In the genomic region with DNA sequence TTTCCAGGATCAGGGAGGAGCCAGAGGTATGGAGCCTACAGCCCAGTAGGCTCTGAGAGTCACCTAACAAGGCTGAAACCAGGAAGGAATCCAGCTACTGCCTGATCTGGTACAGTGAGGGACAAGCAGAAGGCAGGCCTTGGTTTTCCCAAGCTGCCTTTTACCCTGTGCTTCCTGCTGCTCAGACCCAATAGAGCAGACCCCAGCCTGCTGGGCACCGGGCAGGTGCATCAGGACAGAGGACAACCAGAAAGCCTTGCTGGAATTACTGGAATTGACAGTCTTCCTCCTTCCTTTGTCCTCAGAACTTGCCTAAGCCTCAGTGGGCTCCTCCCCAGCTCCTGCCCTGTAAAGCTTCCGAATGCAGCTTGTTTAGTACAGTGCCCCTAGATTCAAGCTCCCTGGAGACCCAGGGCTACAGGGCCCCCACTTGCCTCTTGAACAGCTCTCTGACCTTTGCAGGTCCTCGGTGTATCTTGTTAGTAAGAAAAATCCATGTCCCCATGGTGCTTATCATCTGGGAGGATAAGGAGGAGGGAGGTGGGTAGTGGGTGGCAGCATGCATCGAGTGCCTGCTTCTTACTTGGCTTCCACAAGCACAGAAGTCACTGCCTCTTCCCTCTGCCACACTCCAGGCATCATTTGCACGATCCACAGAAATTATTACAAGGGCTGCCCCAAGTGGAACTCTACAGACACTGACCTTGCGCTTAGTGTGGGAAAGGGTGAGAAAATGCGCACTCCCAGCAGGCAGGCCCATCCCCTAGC, we compare ENCODE assay signal across 11 mouse cellular contexts. TPM values are rescaled to one million over a fixed set of nuclear protein-coding genes. Genes with fewer than 3 reads are reported as not detected.
A peak's percentile ranks its signal among the peaks of the same experiment; 100 is the strongest.
DNase-seq lines count a peak whose midpoint lies in the region; ATAC-seq lines count a peak whose summit lies in the region.
"Had no signal": no experiment of that assay in that cellular context is flagged by ENCODE, and none has a peak within 500 bp of the region (broad histone marks: within the 10 kb centered on the region; RNA-seq: fewer than 3 reads in every experiment).

No protein-coding gene starts in this region.

- peak overlapping the region; percentile 67 for H3K27ac ChIP-seq in heart, embryonic 12.5 days (ENCODE audit: poor library complexity, severe bottlenecking)
- peak overlapping the region; percentile 87 for H3K27ac ChIP-seq in lung, embryonic 15.5 days
- peak overlapping the region; percentile 47; the same call in 1 of the 2 replicates for H3K27ac ChIP-seq in limb, embryonic 11.5 days (replicated peaks; ENCODE audit: low read depth, low read length)
- H3K27ac ChIP-seq in stomach, embryonic 15.5 days, result peak overlapping the region; percentile 92
- H3K27ac ChIP-seq: layer of hippocampus, adult 2 months; liver, embryonic 12.5 days had no signal

- 20% methylated on average over 7 of the region's 7 CpGs for WGBS in heart, embryonic 12.5 days
- 33% methylated on average over 7 of the region's 7 CpGs for WGBS in lung, embryonic 15.5 days
- WGBS in limb, embryonic 11.5 days, result 44% methylated on average over 7 of the region's 7 CpGs
- WGBS in stomach, embryonic 15.5 days, result 35% methylated on average over 7 of the region's 7 CpGs

- H3K4me1 ChIP-seq in heart, embryonic 12.5 days (replicated peaks), result peaks cover 63% of the 10 kb centered on the region
- peaks cover 65% of the 10 kb centered on the region for H3K4me1 ChIP-seq in lung, embryonic 15.5 days
- peaks cover 30% of the 10 kb centered on the region for H3K4me1 ChIP-seq in limb, embryonic 11.5 days (ENCODE audit: control insufficient read depth, insufficient read depth, low read length)
- peaks cover 21% of the 10 kb centered on the region for H3K4me1 ChIP-seq in stomach, embryonic 15.5 days

- no peak for ATAC-seq in heart, embryonic 12.5 days (ENCODE audit: insufficient number of reproducible peaks, low FRiP score)
- ATAC-seq in lung, embryonic 15.5 days (ENCODE audit: borderline replicate concordance, extremely low read depth, low FRiP score, low TSS enrichment), result no peak; the same call in 1 of the 2 replicates
- no peak for ATAC-seq in limb, embryonic 11.5 days (ENCODE audit: insufficient number of reproducible peaks, low FRiP score, low TSS enrichment, low read depth)
- no peak for ATAC-seq in stomach, embryonic 15.5 days (ENCODE audit: insufficient read depth, low FRiP score, low read depth)
- ATAC-seq: liver, embryonic 12.5 days had no signal

- H3K4me3 ChIP-seq in heart, embryonic 12.5 days, result no peak overlapping the region
- no peak overlapping the region for H3K4me3 ChIP-seq in lung, embryonic 15.5 days
- H3K4me3 ChIP-seq in limb, embryonic 11.5 days (ENCODE audit: low read depth, low read length), result no peak overlapping the region
- no peak overlapping the region for H3K4me3 ChIP-seq in stomach, embryonic 15.5 days (replicated peaks)
- H3K4me3 ChIP-seq: layer of hippocampus, adult 2 months; liver, embryonic 12.5 days had no signal

- H3K36me3 ChIP-seq in heart, embryonic 12.5 days, result no peaks in the 10 kb centered on the region
- no peaks in the 10 kb centered on the region for H3K36me3 ChIP-seq in lung, embryonic 15.5 days
- no peaks in the 10 kb centered on the region for H3K36me3 ChIP-seq in limb, embryonic 11.5 days (ENCODE audit: control insufficient read depth, insufficient read depth, low read length)
- no peaks in the 10 kb centered on the region for H3K36me3 ChIP-seq in stomach, embryonic 15.5 days
- H3K36me3 ChIP-seq: liver, embryonic 12.5 days had no signal

- H3K9ac ChIP-seq in heart, embryonic 12.5 days, result peak overlapping the region; percentile 9; the same call in 1 of the 2 replicates
- H3K9ac ChIP-seq in lung, embryonic 15.5 days, result no peak overlapping the region
- no peak overlapping the region for H3K9ac ChIP-seq in limb, embryonic 11.5 days (ENCODE audit: low read length)
- H3K9ac ChIP-seq in stomach, embryonic 15.5 days, result no peak overlapping the region
- H3K9ac ChIP-seq: liver, embryonic 12.5 days had no signal

- no peak for DNase-seq in heart, adult 9 months (ENCODE audit: low spot score in 2 of 2)
- no peak for DNase-seq in lung, postnatal 10 days
- DNase-seq in limb, embryonic 11.5 days (ENCODE audit: low spot score), result no peak
- no peak for DNase-seq in thymus, postnatal 10 days (ENCODE audit: low spot score in 2 of 2)
- no peak for DNase-seq in gastrocnemius, postnatal 36 days
- DNase-seq: embryo, embryonic 11 days had no signal

- no peaks in the 10 kb centered on the region for H3K9me3 ChIP-seq in heart, embryonic 12.5 days (replicated peaks)
- H3K9me3 ChIP-seq in lung, embryonic 15.5 days, result no peaks in the 10 kb centered on the region
- no peaks in the 10 kb centered on the region for H3K9me3 ChIP-seq in limb, embryonic 11.5 days (ENCODE audit: control insufficient read depth, low read length)
- H3K9me3 ChIP-seq in stomach, embryonic 15.5 days, result no peaks in the 10 kb centered on the region
- H3K9me3 ChIP-seq: liver, embryonic 12.5 days had no signal

- H3K4me2 ChIP-seq in heart, embryonic 12.5 days, result peak overlapping the region; percentile 8; the same call in 1 of the 2 replicates
- peak overlapping the region; percentile 18; the same call in 1 of the 2 replicates for H3K4me2 ChIP-seq in lung, embryonic 15.5 days
- no peak overlapping the region for H3K4me2 ChIP-seq in limb, embryonic 11.5 days (ENCODE audit: low read depth, severe bottlenecking)
- peak overlapping the region; percentile 27 for H3K4me2 ChIP-seq in stomach, embryonic 15.5 days
- H3K4me2 ChIP-seq: liver, embryonic 12.5 days had no signal

- H3K27me3 ChIP-seq in heart, embryonic 12.5 days (replicated peaks), result no peaks in the 10 kb centered on the region
- no peaks in the 10 kb centered on the region for H3K27me3 ChIP-seq in lung, embryonic 15.5 days
- no peaks in the 10 kb centered on the region for H3K27me3 ChIP-seq in limb, embryonic 11.5 days (ENCODE audit: control insufficient read depth, insufficient read depth, low read length)
- no peaks in the 10 kb centered on the region for H3K27me3 ChIP-seq in stomach, embryonic 15.5 days (replicated peaks)

- intact Hi-C loops in gastrocnemius, postnatal 36 days (cut with DNase I), result no loop called here

RNA-seq across cellular contexts. Expression of gene Afdn, which starts 17.2 kb away (rescaled TPM):
- 106 and 108 TPM in 2 replicates for polyA plus RNA-seq in heart, embryonic 12.5 days (2016; fragmentation: Nextera tagmentation; extraction: Ambion mirVana)
- 111 and 114 TPM in 2 replicates for polyA plus RNA-seq in lung, embryonic 15.5 days (2015; fragmentation: Nextera tagmentation; extraction: Ambion mirVana)
- polyA plus RNA-seq in limb, embryonic 11.5 days (2014; fragmentation: Nextera tagmentation; extraction: Ambion mirVana), result 71.8 and 73.7 TPM in 2 replicates
- 95.9 and 107 TPM in 2 replicates for polyA plus RNA-seq in stomach, embryonic 15.5 days (2015; fragmentation: Nextera tagmentation; extraction: Ambion mirVana)
- 10 to 100 TPM; 46.9 to 48.8 TPM for total RNA-seq in gastrocnemius, postnatal 36 days (2021)

RNA-seq across cellular contexts. Expression of gene Tcte2, which starts 18.5 kb away (rescaled TPM):
- polyA plus RNA-seq in heart, embryonic 12.5 days (2016; fragmentation: Nextera tagmentation; extraction: Ambion mirVana), result 3.6 and 4.9 TPM in 2 replicates
- 3.1 and 5.1 TPM in 2 replicates for polyA plus RNA-seq in lung, embryonic 15.5 days (2015; fragmentation: Nextera tagmentation; extraction: Ambion mirVana)
- polyA plus RNA-seq in limb, embryonic 11.5 days (2014; fragmentation: Nextera tagmentation; extraction: Ambion mirVana), result 4.1 and 4.5 TPM in 2 replicates
- polyA plus RNA-seq in stomach, embryonic 15.5 days (2015; fragmentation: Nextera tagmentation; extraction: Ambion mirVana), result 7.0 and 7.4 TPM in 2 replicates
- total RNA-seq in gastrocnemius, postnatal 36 days (2021), result 1 to 10 TPM in 1 of 2 experiments, under 1 TPM in 1; 0.48 to 1.5 TPM
